Mouse (Mus musculus): ENCODE measurements at regions not wholly inside any gene's neighbourhood (a gene's known extent, or its start where the extent isn't known, plus 50 kb on each side); places are given as distances from the start of the nearest gene placed in this dataset.

DNA sequence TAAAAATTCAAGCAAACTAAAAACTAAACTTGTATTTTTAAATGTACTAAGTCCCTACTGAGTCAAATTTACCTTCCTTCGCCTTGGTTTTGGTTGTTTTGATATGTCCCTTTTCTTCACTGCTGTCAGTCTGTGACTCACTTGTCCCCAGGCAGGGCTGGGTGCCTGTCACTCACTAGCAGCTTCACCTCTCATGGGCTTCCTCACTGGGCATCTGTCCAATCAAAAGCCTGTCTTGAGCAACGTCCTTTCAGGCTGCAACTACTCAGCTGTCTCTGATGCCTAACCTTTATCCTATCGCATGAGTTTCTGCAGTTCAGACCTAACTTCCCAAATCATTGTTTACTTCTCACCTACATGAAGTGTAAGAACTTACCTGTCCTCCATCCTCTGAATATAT lies 61.2 kb upstream of the Ptchd3 start:
- H3K4me2 ChIP-seq (replicated peaks; ENCODE audit: low read depth, low read length): no peak overlapping the region
- no peak overlapping the region for H3K9ac ChIP-seq (replicated peaks; ENCODE audit: low read depth)
- no peaks in the 10 kb centered on the region for H3K27me3 ChIP-seq (replicated peaks; ENCODE audit: insufficient read depth, low read length)
- H3K9me3 ChIP-seq (ENCODE audit: low read length): no peaks in the 10 kb centered on the region
- H3K4me3 ChIP-seq (ENCODE audit: low read depth, low read length): no peak overlapping the region
- no peaks in the 10 kb centered on the region for H3K4me1 ChIP-seq (ENCODE audit: insufficient read depth, low read depth, low read length)
- no peak overlapping the region for H3K27ac ChIP-seq (ENCODE audit: low read length)
- DNase-seq (ENCODE audit: low spot score) (peak; percentile 52), ATAC-seq (peak; percentile 43; the same call in 1 of the 2 replicates)
- TF ChIP-seq CTCF (IDR thresholded peaks at IDR 0.05) (no peak), EP300 (IDR thresholded peaks at IDR 0.05) (no peak)
- 49% methylated on average over 3 of the region's 3 CpGs for WGBS
- no peaks in the 10 kb centered on the region for H3K36me3 ChIP-seq (ENCODE audit: insufficient read depth, low read length)

DNA sequence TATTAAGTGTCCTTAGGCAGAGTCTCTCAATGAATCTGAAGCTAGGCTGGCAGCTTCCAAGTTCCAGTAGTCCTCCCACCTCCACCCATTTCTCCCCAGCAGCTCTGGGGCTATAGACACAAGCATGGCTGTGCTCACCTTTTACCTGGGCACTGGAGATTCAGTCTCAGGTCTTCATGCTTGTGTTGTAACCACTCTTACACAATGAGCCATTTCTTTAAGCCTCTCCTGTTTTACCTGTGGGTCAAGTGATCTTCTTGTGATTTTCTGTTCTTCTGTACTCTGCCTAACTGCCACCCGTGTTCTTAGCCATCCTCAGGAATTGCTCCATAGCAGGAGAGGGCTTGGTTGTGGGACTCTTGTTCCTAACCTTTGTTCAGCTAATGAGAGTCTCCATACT lies 60.0 kb upstream of the Ptchd3 start:
- DNase-seq (ENCODE audit: low spot score): peak; percentile 68
- TF ChIP-seq CTCF (IDR thresholded peaks at IDR 0.05) (no peak), EP300 (IDR thresholded peaks at IDR 0.05) (0 out of 2 replicates have a peak, but pooled peaks have one; percentile 17)

DNA sequence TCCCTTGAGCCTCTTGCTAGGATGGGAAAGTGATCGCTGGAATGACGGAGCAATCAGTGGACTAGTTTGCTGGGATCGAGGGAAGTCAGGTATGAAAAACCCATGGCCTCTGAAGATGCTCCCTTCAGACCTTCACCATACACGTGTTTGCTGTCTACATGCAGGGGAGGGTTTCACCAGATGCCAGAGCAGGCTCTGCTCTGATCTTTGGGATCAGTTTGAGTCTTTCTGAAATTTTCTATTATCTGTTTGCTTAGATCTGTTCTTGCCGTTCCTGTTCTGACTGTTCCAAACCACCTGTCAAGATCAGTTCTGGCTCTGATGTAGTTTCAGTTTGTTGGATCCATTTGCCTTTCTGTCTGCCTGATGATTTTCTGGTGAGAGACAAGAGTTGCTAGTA lies 53.1 kb upstream of the Ptchd3 start:
- Histone ChIP-seq H3K4me3 (ENCODE audit: low read depth, low read length) (no peak overlapping the region), H3K36me3 (ENCODE audit: insufficient read depth, low read length) (no peaks in the 10 kb centered on the region), H3K9me3 (ENCODE audit: low read length) (no peaks in the 10 kb centered on the region), H3K27ac (ENCODE audit: low read length) (no peak overlapping the region), H3K9ac (replicated peaks; ENCODE audit: low read depth) (no peak overlapping the region), H3K4me1 (ENCODE audit: insufficient read depth, low read depth, low read length) (no peaks in the 10 kb centered on the region), H3K4me2 (replicated peaks; ENCODE audit: low read depth, low read length) (no peak overlapping the region), H3K27me3 (replicated peaks; ENCODE audit: insufficient read depth, low read length) (no peaks in the 10 kb centered on the region)
- TF ChIP-seq EP300 (IDR thresholded peaks at IDR 0.05) (no peak), CTCF (IDR thresholded peaks at IDR 0.05) (no peak)
- ATAC-seq: no peak
- DNase-seq (ENCODE audit: low spot score): no peak
- WGBS: 82% methylated on average over 5 of the region's 5 CpGs

More for the DNA sequence above, 60.0 kb upstream of the Ptchd3 start:
- no peaks in the 10 kb centered on the region for H3K27me3 ChIP-seq (replicated peaks; ENCODE audit: insufficient read depth, low read length)
- no peak overlapping the region for H3K4me3 ChIP-seq (ENCODE audit: low read depth, low read length)
- ATAC-seq: peak; percentile 84
- no peaks in the 10 kb centered on the region for H3K9me3 ChIP-seq (ENCODE audit: low read length)
- no peaks in the 10 kb centered on the region for H3K4me1 ChIP-seq (ENCODE audit: insufficient read depth, low read depth, low read length)
- 41% methylated on average over 1 of the region's 1 CpGs for WGBS
- no peak overlapping the region; the same call in 1 of the 2 replicates for H3K27ac ChIP-seq (ENCODE audit: low read length)
- H3K4me2 ChIP-seq (replicated peaks; ENCODE audit: low read depth, low read length): no peak overlapping the region
- no peak overlapping the region for H3K9ac ChIP-seq (replicated peaks; ENCODE audit: low read depth)
- H3K36me3 ChIP-seq (ENCODE audit: insufficient read depth, low read length): no peaks in the 10 kb centered on the region

DNA sequence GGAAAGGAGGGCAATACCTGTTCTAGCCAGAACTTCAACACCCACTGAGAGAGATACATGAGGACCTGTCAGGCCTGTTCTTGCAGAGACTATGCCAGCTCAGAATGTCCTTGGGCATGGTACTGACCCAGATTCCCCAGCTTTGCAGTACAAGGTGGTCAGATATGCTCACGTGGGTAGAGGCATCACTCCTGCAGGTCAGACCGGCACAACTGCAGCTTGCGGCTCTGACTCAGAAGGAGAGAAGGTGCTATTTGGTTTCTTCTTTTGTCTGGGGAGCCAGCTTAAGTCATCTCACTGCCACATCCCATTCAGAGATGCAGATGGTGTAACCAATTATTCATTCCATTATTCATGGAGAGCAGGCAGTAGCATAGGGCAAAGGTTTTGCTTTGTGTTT lies 52.5 kb upstream of the Ptchd3 start:
- no peak overlapping the region for H3K4me3 ChIP-seq (ENCODE audit: low read depth, low read length)
- H3K4me2 ChIP-seq (replicated peaks; ENCODE audit: low read depth, low read length): no peak overlapping the region
- no peaks in the 10 kb centered on the region for H3K36me3 ChIP-seq (ENCODE audit: insufficient read depth, low read length)
- 78% methylated on average over 3 of the region's 3 CpGs for WGBS
- no peaks in the 10 kb centered on the region for H3K9me3 ChIP-seq (ENCODE audit: low read length)
- ATAC-seq (no peak), DNase-seq (ENCODE audit: low spot score) (no peak)
- H3K27ac ChIP-seq (ENCODE audit: low read length): no peak overlapping the region
- TF ChIP-seq CTCF (IDR thresholded peaks at IDR 0.05) (no peak), EP300 (IDR thresholded peaks at IDR 0.05) (no peak)
- H3K4me1 ChIP-seq (ENCODE audit: insufficient read depth, low read depth, low read length): no peaks in the 10 kb centered on the region
- no peak overlapping the region for H3K9ac ChIP-seq (replicated peaks; ENCODE audit: low read depth)
- no peaks in the 10 kb centered on the region for H3K27me3 ChIP-seq (replicated peaks; ENCODE audit: insufficient read depth, low read length)
